Mouse (Mus musculus) limb, embryonic 11.5 days (tissue): ENCODE results near the gene Cdsn. TPM values are rescaled to one million over a fixed set of nuclear protein-coding genes. Genes with fewer than 3 reads are reported as not detected.
A peak's percentile ranks its signal among the peaks of the same experiment; 100 is the strongest.

Source experiments
- ATAC-seq: fragments of 200-750 bp; cut with Nextera tagmentation; 2 replicates; pipeline ENCODE4 v1.8.0; 2017; ENCODE audit warnings: low read depth; ENCODE audit not compliant: insufficient number of reproducible peaks, low FRiP score, low TSS enrichment
- DNase-seq: peaks from one replicate; pipeline ENCODE4 v3.0.0-alpha.2; 2015; ENCODE audit warnings: low spot score
- H3K27ac ChIP-seq: fragments of 300-500 bp; sonication (generic); replicated peaks from 2 replicates; pipeline ENCODE4 v1.5.1; 2014; ENCODE audit warnings: low read depth, mild to moderate bottlenecking, low read length
- H3K27me3 ChIP-seq: fragments of 300-500 bp; sonication (generic); 2 replicates; pipeline ENCODE4 v1.6.1; 2014; ENCODE audit warnings: mild to moderate bottlenecking, low read length, mixed read lengths; ENCODE audit not compliant: control insufficient read depth, insufficient read depth
- H3K36me3 ChIP-seq: fragments of 300-500 bp; sonication (generic); 2 replicates; pipeline ENCODE4 v1.6.1; 2014; ENCODE audit warnings: mild to moderate bottlenecking, low read length, moderate library complexity, mixed read lengths; ENCODE audit not compliant: control insufficient read depth, insufficient read depth
- H3K4me1 ChIP-seq: fragments of 300-500 bp; sonication (generic); 2 replicates; pipeline ENCODE4 v1.6.1; 2014; ENCODE audit warnings: low read length, mixed read lengths; ENCODE audit not compliant: control insufficient read depth, insufficient read depth
- H3K4me2 ChIP-seq: fragments of 300-500 bp; sonication (generic); 2 replicates; pipeline ENCODE4 v1.6.1; 2014; ENCODE audit warnings: low read depth, mild to moderate bottlenecking, moderate library complexity; ENCODE audit not compliant: severe bottlenecking
- H3K4me3 ChIP-seq: fragments of 300-500 bp; sonication (generic); 2 replicates; pipeline ENCODE4 v1.5.1; 2014; ENCODE audit warnings: low read depth, low read length
- H3K9ac ChIP-seq: fragments of 300-500 bp; sonication (generic); 2 replicates; pipeline ENCODE4 v1.6.1; 2014; ENCODE audit warnings: mild to moderate bottlenecking, low read length
- H3K9me3 ChIP-seq: fragments of 300-500 bp; sonication (generic); 2 replicates; pipeline ENCODE4 v1.6.1; 2016; ENCODE audit warnings: low read length; ENCODE audit not compliant: control insufficient read depth
- WGBS: fragments of 180-500 bp; shearing (Covaris S2); extraction: QIAGEN DNeasy Blood & Tissue Kit; methylation state at CpG from one replicate; pipeline ENCODE4 v1.1.7; 2014; 5-methylcytosine and 5-hydroxymethylcytosine counted together
- polyA plus RNA-seq: library from polyadenylated mRNA; unstranded; fragments of >200 nt; fragmentation: Nextera tagmentation; extraction: Ambion mirVana; gene quantifications from 2 replicates; pipeline ENCODE4 v1.2.1, GENCODE M21; 2014

Cdsn gene
- polyA plus RNA-seq, 1 experiment from 2014 or later = not detected

GRCm38 (mm10) chr17:35554761-35555397 lies 3.0 kb downstream of the Cdsn start:
- Histone ChIP-seq H3K9ac (no peak overlapping the region), H3K4me1 (no peaks in the 10 kb centered on the region), H3K27me3 (no peaks in the 10 kb centered on the region), H3K4me3 (no peak overlapping the region), H3K4me2 (no peak overlapping the region), H3K9me3 (no peaks in the 10 kb centered on the region), H3K36me3 (no peaks in the 10 kb centered on the region), H3K27ac (no peak overlapping the region)
- ATAC-seq = no peak
- 91% methylated on average over 18 of the region's 18 CpGs for WGBS
- no peak for DNase-seq

- Histone ChIP-seq H3K27me3 (no peaks in the 10 kb centered on the region), H3K9ac (no peak overlapping the region), H3K4me3 (no peak overlapping the region), H3K36me3 (no peaks in the 10 kb centered on the region), H3K4me1 (0 out of 2 replicates have a peak, but pooled peaks cover 3% of the 10 kb centered on the region), H3K4me2 (no peak overlapping the region), H3K9me3 (no peaks in the 10 kb centered on the region), H3K27ac (no peak overlapping the region)
- no peak for ATAC-seq
- WGBS = 90% methylated on average over 13 of the region's 13 CpGs
- DNase-seq = no peak
These were observed 4.3 kb downstream of the Cdsn start for GRCm38 (mm10) chr17:35556186-35556765.

GRCm38 (mm10) chr17:35556812-35557211 lies 4.9 kb downstream of the Cdsn start:
- Histone ChIP-seq H3K27me3 (no peaks in the 10 kb centered on the region), H3K4me2 (no peak overlapping the region), H3K36me3 (no peaks in the 10 kb centered on the region), H3K4me3 (no peak overlapping the region), H3K27ac (no peak overlapping the region), H3K9me3 (no peaks in the 10 kb centered on the region), H3K9ac (no peak overlapping the region), H3K4me1 (0 out of 2 replicates have a peak, but pooled peaks cover 3% of the 10 kb centered on the region)
- DNase-seq (peak; percentile 58), ATAC-seq (no peak)
- 36% methylated on average over 5 of the region's 5 CpGs for WGBS

- 77% methylated on average over 9 of the region's 9 CpGs for WGBS
- no peak for DNase-seq
- Histone ChIP-seq H3K9ac (no peak overlapping the region), H3K27ac (no peak overlapping the region), H3K4me1 (0 out of 2 replicates have a peak, but pooled peaks cover 3% of the 10 kb centered on the region), H3K4me2 (no peak overlapping the region), H3K27me3 (no peaks in the 10 kb centered on the region), H3K36me3 (no peaks in the 10 kb centered on the region), H3K9me3 (no peaks in the 10 kb centered on the region; the same call in 1 of the 2 replicates), H3K4me3 (no peak overlapping the region)
- no peak for ATAC-seq
These were observed 5.4 kb downstream of the Cdsn start for GRCm38 (mm10) chr17:35557351-35557750.

- Histone ChIP-seq H3K36me3 (no peaks in the 10 kb centered on the region), H3K4me2 (no peak overlapping the region), H3K4me1 (0 out of 2 replicates have a peak, but pooled peaks cover 3% of the 10 kb centered on the region), H3K4me3 (no peak overlapping the region), H3K27ac (no peak overlapping the region), H3K27me3 (no peaks in the 10 kb centered on the region), H3K9ac (no peak overlapping the region), H3K9me3 (no peaks in the 10 kb centered on the region; the same call in 1 of the 2 replicates)
- ATAC-seq = no peak
- DNase-seq = no peak
- 56% methylated on average over 8 of the region's 8 CpGs for WGBS
These were observed 6.3 kb downstream of the Cdsn start for GRCm38 (mm10) chr17:35558216-35558615.

GRCm38 (mm10) chr17:35567150-35567549 lies 15.2 kb downstream of the Cdsn start, which contains the start of gene 2300002M23Rik:
2300002M23Rik (plus strand) TSS chr17:35567450.
- DNase-seq (no peak), ATAC-seq (no peak)
- Histone ChIP-seq H3K4me2 (no peak within 1 kb of the TSS), H3K4me3 (no peak within 1 kb of the TSS), H3K4me1 (no peaks in the 10 kb centered on the region), H3K27ac (no peak within 1 kb of the TSS), H3K36me3 (no peaks in the 10 kb centered on the region), H3K9ac (no peak within 1 kb of the TSS), H3K27me3 (peaks cover 18% of the 10 kb centered on the region), H3K9me3 (no peaks in the 10 kb centered on the region; the same call in 1 of the 2 replicates)
- WGBS = 55% methylated on average over 3 of the region's 3 CpGs

GRCm38 (mm10) chr17:35567767-35568166 lies 15.8 kb downstream of the Cdsn start:
- H3K4me2 ChIP-seq = no peak overlapping the region
- no peaks in the 10 kb centered on the region for H3K4me1 ChIP-seq
- H3K9me3 ChIP-seq = no peaks in the 10 kb centered on the region
- 18% methylated on average over 9 of the region's 9 CpGs for WGBS
- no peak overlapping the region for H3K27ac ChIP-seq
- DNase-seq (no peak), ATAC-seq (no peak)
- no peaks in the 10 kb centered on the region for H3K36me3 ChIP-seq
- H3K9ac ChIP-seq = no peak overlapping the region
- no peak overlapping the region for H3K4me3 ChIP-seq
- peaks cover 18% of the 10 kb centered on the region for H3K27me3 ChIP-seq

GRCm38 (mm10) chr17:35569091-35569944 lies 17.4 kb downstream of the Cdsn start:
- 2% methylated on average over 28 of the region's 28 CpGs for WGBS
- DNase-seq = peak; percentile 36
- Histone ChIP-seq H3K36me3 (no peaks in the 10 kb centered on the region), H3K4me3 (peak overlapping the region; percentile 16), H3K9me3 (no peaks in the 10 kb centered on the region), H3K4me1 (no peaks in the 10 kb centered on the region), H3K9ac (peak overlapping the region; percentile 3; the same call in 1 of the 2 replicates), H3K27ac (no peak overlapping the region), H3K4me2 (peak overlapping the region; percentile 36), H3K27me3 (peaks cover 18% of the 10 kb centered on the region)
- no peak for ATAC-seq
